Mouse (Mus musculus) neutrophil, adult 83 days (primary cell): ENCODE results near the gene Vmn1r3. TPM values are rescaled to one million over a fixed set of nuclear protein-coding genes. Genes with fewer than 3 reads are reported as not detected.

Source experiments
- total RNA-seq, 2 experiments: library from RNA; stranded (reverse); gene quantifications; one replicate each; pipeline ENCODE4 v1.2.4; 2023

Gene Vmn1r3
- total RNA-seq: not detected

DNA sequence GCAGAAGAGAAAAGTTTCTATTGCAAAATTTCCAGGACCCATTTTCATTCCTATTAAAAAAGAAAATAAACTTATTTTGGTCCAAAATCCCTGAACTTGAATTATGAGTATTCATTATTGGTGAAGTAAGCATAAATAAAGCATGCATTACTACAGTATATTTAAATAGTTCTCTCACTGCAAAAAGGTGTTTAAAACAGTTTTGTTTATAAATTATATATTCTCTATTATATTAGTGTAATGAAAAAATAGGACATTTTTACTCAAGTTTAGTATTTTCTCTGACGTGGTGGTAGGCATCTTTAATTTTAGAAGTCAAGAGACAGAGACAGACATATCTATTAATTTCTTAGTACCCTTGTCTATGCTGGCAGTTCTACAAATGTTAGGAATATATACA is at the start of gene Vmn1r3:
Gene Vmn1r3 (minus strand): TSS at position 101 of the 400 bp plus-strand sequence.

DNA sequence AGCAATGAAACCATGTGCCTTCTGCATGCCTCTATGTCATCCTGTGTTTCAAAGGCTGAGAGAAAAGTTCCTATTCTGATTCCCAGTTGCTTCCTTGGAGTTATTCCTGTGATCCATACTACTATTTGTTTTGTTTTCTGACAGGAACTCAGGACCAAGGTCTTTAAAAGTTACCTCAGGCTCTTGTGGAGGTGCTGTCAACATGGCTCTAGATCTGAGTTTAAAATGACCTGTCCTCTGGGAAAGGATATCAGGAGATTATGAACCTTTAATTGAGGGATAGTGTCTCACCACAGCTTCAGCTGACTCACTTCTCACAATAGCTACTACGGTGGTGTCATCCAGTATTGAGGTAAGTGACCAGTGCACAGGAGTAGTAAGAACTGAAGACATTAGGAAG is 18.1 kb downstream of the Vmn1r3 start, which contains the start of gene Vmn1r2:
Gene Vmn1r2 (plus strand): TSS at position 301 of the 400 bp plus-strand sequence.

Other genes with a start within 250 kb of the Vmn1r3 start
- gene Vmn1r2, start 18.0 kb downstream of the Vmn1r3 start, total RNA-seq: not detected